Mouse (Mus musculus) monocyte, adult 2 months (primary cell): ENCODE data around the gene Ptger2.

Experiments
- DNase-seq, 2 experiments: peaks; one replicate each; pipeline ENCODE4 v3.0.0; 2022; ENCODE audit warnings: low spot score in 2 of 2, low read depth in 1 of 2

The Ptger2 gene

GRCm38 (mm10) chr14:44987674-44988355 lies at the start of gene Ptger2:
Gene Ptger2 (plus strand): TSS chr14:44988195.
- peak in 1 of 2 experiments; percentile 5 for DNase-seq

DNA sequence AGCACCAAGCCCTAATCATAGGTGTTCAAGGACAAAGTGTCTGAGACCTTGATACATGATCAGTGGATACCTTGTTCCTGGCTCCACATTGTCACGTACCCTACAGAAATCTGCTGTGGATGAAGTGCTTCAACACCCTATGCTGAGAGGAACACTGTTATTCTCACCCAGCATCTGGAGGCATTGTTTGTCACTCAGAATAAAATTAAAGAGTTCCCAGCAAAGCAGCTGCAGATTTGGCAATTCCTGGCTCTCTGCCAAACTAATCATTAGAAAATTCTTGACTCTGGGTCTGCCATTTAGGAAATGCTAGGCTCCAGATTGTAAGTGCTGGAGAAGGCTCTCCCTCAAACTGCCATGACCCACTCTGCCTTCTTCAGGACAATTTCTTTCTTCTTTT lies 27.2 kb upstream of the Ptger2 start:
- no peak for DNase-seq

DNA sequence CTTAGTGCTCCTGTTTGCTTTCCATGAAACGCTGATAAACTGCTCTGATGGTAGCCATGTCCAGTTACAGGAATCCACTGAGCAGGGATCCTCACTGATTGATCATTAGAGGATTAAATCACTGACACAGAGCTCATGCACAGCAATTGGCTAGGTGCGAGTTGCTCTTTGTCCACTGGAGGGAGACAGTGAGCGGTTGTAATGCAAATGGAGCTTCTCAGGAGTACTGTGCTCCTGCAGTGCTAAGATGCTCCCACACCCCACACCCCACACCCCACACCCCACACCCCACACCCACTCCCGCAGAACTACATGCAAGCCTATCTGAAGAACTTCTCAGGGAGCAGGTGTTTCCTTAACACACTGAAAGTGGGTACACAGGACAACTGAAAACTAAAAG lies 10.7 kb upstream of the Ptger2 start:
- DNase-seq, result peak in 1 of 2 experiments; percentile 40

- DNase-seq, result peak; percentile 40 to 52
Observed at GRCm38 (mm10) chr14:44979887-44980286, 8.1 kb upstream of the Ptger2 start.

GRCm38 (mm10) chr14:44981490-44981889 lies 6.5 kb upstream of the Ptger2 start:
- DNase-seq, result no peak

DNA sequence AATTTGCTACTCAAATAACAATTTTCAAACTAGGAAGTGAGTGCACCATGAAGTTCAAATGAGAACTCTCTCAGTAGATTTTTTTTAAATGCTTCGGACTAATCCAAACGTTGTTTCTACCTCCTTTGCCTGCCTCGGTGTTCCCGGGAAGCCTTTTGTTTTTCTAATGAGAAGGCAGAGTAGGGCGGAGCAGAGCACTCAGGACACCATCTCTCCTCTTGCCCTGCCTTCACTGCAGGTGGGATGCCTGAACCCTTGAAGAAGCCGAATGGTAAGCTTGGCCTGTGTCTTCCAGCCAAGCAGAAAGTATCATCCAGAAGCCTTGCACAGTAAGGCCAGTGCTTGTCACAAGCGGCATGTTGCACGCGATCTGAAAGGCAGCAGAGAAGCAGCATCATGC lies 3.9 kb upstream of the Ptger2 start:
- DNase-seq, result no peak

DNA sequence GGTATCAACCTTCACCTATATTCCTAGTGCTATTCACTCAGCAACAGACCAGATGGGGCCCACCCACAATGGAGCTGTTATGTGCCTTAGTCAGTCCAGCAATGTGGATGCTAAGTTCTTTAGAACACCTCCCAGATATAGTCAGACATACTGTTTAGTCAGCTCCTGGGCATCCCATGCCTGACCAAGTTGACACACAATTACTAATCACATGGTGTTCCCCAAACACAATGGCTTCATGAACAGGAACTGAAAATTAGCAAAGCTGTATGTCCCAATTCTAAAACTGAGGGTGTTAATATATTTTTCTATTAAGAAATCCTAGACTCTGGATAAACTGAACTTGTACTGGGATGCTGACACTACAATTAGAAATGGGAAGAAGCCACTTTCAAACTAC lies 1.7 kb upstream of the Ptger2 start:
- peak in 1 of 2 experiments; percentile 18 for DNase-seq

GRCm38 (mm10) chr14:44988456-44989016 lies 541 bp downstream of the Ptger2 start:
- peak in 1 of 2 experiments; percentile 38 for DNase-seq

- no peak for DNase-seq
Observed at GRCm38 (mm10) chr14:44989017-44989721, 1.2 kb downstream of the Ptger2 start.

DNA sequence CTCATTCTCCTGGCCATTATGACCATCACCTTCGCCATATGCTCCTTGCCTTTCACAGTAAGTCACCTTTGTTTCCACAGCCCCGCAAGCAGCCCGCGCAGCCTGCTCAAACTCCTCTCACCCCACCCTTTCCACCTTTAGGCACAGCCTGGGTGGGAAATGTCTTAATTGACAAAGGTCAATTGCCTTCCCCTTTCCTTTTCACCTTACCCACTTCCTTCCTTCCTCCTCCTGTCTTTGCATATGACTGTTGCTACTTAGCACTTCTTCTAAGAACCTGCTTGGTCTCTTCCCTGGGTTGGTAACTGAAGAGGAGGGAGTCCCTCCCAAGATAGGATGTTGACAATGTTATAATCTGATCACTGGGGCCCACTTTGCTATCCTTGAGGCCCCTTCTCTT lies 1.8 kb downstream of the Ptger2 start:
- no peak for DNase-seq

GRCm38 (mm10) chr14:44994337-44994736 lies 6.3 kb downstream of the Ptger2 start:
- no peak for DNase-seq

DNA sequence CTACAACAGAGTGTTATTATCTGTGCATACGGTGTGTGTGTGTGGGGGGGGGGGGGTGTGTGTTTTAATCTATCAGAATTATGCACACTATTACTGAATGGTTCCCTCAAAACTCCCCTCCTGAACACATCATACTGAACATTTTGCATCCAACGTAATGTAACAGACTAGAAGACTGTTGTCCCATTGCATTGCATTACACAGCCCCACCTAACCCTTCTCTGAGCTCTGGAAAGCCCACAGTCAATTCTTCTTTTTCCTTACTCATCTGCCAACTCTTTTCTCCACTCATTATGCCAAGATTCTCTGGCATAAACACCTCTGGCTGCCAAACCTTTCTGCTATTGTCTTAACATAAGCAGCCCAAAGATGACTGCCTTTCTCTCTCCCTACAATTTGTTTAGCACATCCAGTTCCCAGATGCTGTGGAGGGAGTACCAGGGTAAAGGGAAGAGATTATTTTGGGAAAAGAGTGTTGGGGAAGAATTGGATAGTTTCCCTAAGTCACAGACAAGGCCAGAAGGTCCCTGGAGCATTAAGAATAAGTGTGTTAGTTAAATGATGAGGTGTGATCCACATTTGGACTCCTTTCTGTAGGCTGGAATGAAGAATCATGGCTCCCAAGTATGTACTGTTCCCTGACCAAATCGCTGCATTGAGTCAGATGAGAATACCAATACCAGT lies 12.2 kb downstream of the Ptger2 start:
- DNase-seq, result no peak

- DNase-seq, result peak in 1 of 2 experiments; percentile 26
Observed at GRCm38 (mm10) chr14:45005698-45006283, 17.8 kb downstream of the Ptger2 start.

- no peak for DNase-seq
Observed at GRCm38 (mm10) chr14:45009242-45009641, 21.2 kb downstream of the Ptger2 start.

- DNase-seq, result no peak
Observed at GRCm38 (mm10) chr14:45011260-45011659, 23.3 kb downstream of the Ptger2 start.

DNA sequence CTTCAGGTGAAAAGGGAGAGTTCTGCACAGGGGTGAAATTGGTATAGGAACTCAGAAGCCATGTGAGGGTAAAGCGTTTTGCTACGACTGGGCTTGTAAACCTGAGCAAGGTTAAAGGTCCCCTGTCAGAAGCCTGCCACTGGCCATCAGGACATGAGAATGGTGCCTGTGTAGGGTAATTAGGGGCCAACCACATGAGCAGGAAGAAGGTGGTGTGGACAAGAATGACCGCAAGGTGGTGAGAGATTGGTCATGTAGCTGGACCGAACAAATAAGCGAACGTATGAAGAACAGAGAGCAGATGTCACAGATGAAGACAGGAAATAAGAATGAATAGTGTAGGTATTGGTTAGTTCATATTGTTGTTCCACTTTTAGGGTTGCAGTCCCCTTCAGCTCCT lies 23.7 kb downstream of the Ptger2 start:
- no peak for DNase-seq

DNA sequence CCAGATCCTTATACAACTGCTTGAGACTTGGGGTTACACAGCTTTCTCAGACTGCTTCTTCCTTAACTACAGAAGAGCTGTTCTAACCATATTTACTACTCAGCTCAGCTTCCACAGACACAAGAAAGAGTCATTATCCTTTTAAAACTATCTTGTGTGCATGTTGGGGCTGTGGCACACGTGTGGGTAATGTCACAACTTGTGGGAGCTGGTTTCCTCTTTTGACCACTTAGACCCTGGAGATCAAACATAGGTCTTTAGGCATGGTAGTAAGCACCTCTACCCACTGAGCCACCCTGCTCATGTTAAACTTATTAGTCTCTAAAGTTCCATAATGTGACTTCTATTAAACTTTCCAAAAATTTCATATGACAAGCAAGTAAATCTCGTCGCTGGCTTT lies 33.6 kb downstream of the Ptger2 start:
- no peak for DNase-seq

DNA sequence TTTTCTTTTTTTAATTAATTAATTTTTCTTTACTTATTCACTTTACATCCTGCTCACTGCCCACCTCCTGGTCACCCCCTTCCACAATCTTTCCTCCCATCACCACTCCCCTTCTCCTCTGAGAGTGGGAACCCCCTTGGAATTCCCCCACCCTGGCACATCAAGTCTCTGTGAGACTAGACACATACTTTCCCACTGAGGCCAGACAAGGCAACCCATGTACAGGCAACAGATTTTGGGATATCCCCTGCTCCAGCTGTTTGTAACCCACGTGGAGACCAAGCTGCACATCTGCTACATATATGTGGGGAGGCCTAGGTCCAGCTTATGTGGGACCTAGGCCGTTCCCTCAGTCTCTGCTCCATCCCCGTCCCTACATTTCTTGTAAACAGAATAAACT lies 46.3 kb downstream of the Ptger2 start:
- no peak for DNase-seq

GRCm38 (mm10) chr14:45036579-45036978 lies 48.6 kb downstream of the Ptger2 start:
- DNase-seq, result no peak

GRCm38 (mm10) chr14:45038052-45038451 lies 50.1 kb downstream of the Ptger2 start:
- peak in 1 of 2 experiments; percentile 41 for DNase-seq

GRCm38 (mm10) chr14:45040851-45041475 lies 53.0 kb downstream of the Ptger2 start:
- DNase-seq, result no peak
